Mouse (Mus musculus): ENCODE measurements around the gene Ddx19b. TPM values are rescaled to one million over a fixed set of nuclear protein-coding genes. Genes with fewer than 3 reads are reported as not detected.

Gene Ddx19b
- 9.0 TPM for polyA plus RNA-seq (2014; fragmentation: Illumina TruSeq; extraction: RNeasy Lipid Tissue Mini Kit (QIAGEN cat#74804); ENCODE audit: low read depth, low replicate concordance)

DNA sequence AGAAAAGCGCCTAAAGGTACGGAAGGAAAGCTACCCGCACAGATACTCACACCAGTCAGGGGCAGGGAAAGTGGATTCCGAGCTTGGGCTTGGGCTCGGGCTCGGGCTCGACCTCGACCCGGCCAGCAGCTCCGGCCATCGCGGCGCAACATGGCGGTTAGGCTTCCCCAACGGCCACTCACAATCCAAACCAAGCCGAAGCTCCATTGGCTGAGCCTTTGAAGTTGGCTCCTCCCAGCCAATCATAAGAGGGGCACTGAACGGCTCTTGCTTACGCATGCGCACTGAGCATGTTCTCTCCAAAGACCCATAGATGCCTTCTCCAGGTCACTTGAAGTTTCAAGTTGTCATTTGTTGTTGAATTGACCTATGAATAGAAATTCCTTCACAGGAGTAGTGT lies at the start of gene Ddx19b:
Gene Ddx19b (minus strand): TSS at position 180 of the 400 bp plus-strand sequence.

DNA sequence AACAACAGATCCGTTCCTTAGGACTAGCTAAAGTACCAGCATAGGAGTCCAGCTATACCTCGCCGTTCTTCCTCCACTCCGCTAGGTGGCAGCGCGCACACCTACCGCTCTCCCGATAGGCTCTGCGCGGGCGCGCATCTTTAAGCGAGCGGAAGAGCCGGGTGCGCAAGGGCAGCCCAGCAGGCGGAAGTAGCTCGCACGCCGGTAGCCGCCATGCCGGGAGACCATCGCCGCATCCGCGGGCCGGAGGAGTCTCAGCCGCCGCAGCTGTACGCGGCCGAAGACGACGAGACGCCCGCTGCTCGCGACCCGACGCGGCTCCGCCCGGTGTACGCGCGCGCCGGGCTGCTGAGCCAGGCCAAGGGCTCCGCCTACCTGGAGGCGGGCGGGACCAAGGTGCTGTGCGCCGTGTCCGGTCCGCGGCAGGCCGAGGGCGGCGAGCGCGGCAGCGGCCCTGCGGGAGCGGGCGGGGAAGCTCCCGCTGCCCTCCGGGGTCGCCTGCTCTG lies 24.7 kb upstream of the Ddx19b start, which contains the start of gene Exosc6:
Gene Exosc6 (plus strand): TSS at position 182 of the 506 bp plus-strand sequence.

DNA sequence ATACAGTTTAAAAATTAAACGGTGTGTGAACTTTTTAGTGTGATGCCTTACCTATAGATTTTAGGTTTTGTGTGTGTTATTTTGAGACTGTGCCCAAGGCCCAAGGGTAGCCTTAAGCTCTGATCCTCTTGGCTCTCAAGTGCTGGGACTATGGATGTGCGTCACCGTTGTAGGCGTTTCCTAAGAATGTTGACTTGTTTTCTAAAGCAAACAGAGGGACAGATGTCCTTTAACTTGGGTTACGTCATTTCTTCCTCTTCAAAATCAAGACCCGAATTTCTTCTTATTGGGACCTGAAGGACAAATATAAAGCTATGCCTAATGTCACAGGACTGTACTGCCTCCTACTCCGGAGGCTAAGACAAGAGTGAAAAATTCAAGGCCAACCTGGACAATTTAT lies 1.4 kb upstream of the Ddx19b start, which contains the start of gene Aars:
Gene Aars (plus strand): TSS at position 229 of the 400 bp plus-strand sequence.

DNA sequence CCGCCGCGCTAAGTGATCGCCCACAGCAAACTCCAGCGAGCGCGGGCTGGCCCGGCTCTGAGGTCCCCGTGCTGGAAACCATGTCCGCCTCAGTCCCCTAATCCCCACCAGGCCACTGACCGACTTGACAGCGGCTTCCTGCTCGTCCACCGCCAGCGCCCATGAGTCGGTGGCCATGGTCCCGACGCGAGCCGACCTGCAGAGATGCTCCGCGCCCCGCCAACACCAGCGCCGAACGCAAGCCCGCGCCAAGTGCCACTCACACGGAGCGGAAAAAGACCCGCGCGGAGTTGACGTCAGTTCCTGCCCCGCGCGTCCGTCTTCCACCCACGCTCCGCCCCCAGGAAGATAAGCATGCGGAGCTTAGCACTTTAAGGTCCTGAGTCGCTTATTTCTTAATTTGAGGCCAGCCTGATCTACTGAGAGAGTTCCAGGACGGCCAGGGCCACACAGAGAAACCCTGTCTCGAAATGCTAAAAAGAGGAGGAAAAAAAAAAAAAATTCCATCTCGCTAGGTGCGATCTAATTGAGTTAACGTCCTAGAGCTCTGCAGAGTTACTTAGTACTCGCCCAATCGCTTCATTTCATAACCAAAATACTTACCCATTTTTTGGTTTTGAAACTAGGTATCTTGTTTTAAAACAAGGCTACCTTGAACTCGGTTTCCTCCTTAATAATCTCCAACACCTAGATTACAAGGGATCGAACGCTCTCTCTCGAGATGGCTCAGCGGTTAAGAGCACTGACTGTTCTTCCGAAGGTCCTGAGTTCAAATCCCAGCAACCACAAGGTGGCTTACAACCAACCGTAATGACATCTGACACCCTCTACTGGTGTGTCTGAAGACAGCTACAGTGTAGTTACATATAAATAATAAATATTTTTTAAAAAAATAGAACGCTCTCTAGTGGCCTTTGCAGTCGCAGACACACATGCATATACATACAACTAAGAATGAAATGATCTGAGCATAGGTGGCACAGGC lies 33.7 kb downstream of the Ddx19b start, which contains the start of gene Ddx19a:
Gene Ddx19a (minus strand): TSS at position 254 of the 985 bp plus-strand sequence.

Other genes starting within 250 kb of the Ddx19b start
- gene Il34, start 225.8 kb downstream of the Ddx19b start, polyA plus RNA-seq (2014; fragmentation: Illumina TruSeq; extraction: RNeasy Lipid Tissue Mini Kit (QIAGEN cat#74804); ENCODE audit: low read depth, low replicate concordance) = not detected
- gene Cog4, start 185.2 kb downstream of the Ddx19b start, polyA plus RNA-seq (2014; fragmentation: Illumina TruSeq; extraction: RNeasy Lipid Tissue Mini Kit (QIAGEN cat#74804); ENCODE audit: low read depth, low replicate concordance) = 11.6 TPM
- gene Sf3b3, start 185.0 kb downstream of the Ddx19b start, polyA plus RNA-seq (2014; fragmentation: Illumina TruSeq; extraction: RNeasy Lipid Tissue Mini Kit (QIAGEN cat#74804); ENCODE audit: low read depth, low replicate concordance) = 11.0 TPM
- 0.64 TPM for gene Fuk, start 129.3 kb downstream of the Ddx19b start, polyA plus RNA-seq (2014; fragmentation: Illumina TruSeq; extraction: RNeasy Lipid Tissue Mini Kit (QIAGEN cat#74804); ENCODE audit: low read depth, low replicate concordance)
- gene St3gal2, start 111.8 kb downstream of the Ddx19b start, polyA plus RNA-seq (2014; fragmentation: Illumina TruSeq; extraction: RNeasy Lipid Tissue Mini Kit (QIAGEN cat#74804); ENCODE audit: low read depth, low replicate concordance) = 0.34 TPM
- 12.4 TPM for gene Ddx19a, start 34.0 kb downstream of the Ddx19b start, polyA plus RNA-seq (2014; fragmentation: Illumina TruSeq; extraction: RNeasy Lipid Tissue Mini Kit (QIAGEN cat#74804); ENCODE audit: low read depth, low replicate concordance)
- gene Aars, start 1.4 kb upstream of the Ddx19b start, polyA plus RNA-seq (2014; fragmentation: Illumina TruSeq; extraction: RNeasy Lipid Tissue Mini Kit (QIAGEN cat#74804); ENCODE audit: low read depth, low replicate concordance) = 20.7 TPM
- 0.85 TPM for gene Exosc6, start 24.6 kb upstream of the Ddx19b start, polyA plus RNA-seq (2014; fragmentation: Illumina TruSeq; extraction: RNeasy Lipid Tissue Mini Kit (QIAGEN cat#74804); ENCODE audit: low read depth, low replicate concordance)
- gene Clec18a, start 60.7 kb upstream of the Ddx19b start, polyA plus RNA-seq (2014; fragmentation: Illumina TruSeq; extraction: RNeasy Lipid Tissue Mini Kit (QIAGEN cat#74804); ENCODE audit: low read depth, low replicate concordance) = not detected
- 9.8 TPM for gene Pdpr, start 62.9 kb upstream of the Ddx19b start, polyA plus RNA-seq (2014; fragmentation: Illumina TruSeq; extraction: RNeasy Lipid Tissue Mini Kit (QIAGEN cat#74804); ENCODE audit: low read depth, low replicate concordance)
- gene Glg1, start 227.5 kb upstream of the Ddx19b start, polyA plus RNA-seq (2014; fragmentation: Illumina TruSeq; extraction: RNeasy Lipid Tissue Mini Kit (QIAGEN cat#74804); ENCODE audit: low read depth, low replicate concordance) = 8.6 TPM

All from liver, adult 10 weeks (tissue).